Mouse (Mus musculus) lung, postnatal 4 days (tissue): Measurements from ENCODE around the gene Cdc25a.

Experiments used
- DNase-seq, 2 experiments: peaks; one replicate each; pipeline ENCODE4 v3.0.0; 2021

Cdc25a gene

GRCm38 (mm10) chr9:109874797-109875691, at the start of gene Cdc25a:
Gene Cdc25a (plus strand): TSS chr9:109875579.
- DNase-seq, result peak; percentile 98 to 99

DNA sequence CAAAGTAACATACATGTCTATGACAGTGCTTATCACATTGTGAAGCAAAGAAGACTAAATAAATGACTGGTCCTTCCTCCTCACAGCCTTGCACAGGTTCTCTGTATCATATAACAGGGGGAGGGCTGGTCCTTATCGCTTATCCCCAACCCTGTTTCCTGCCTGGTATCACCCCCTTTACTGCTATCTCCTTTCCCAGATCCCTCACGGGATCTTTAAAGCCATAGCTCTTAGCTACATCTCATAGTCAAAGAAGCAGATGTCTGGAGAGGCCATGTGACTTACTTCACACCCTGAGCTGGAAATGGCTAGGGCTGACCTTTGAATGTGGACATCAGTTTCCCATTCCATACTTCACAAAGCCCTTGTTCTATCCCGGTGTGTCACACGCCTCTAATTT, 49.6 kb upstream of the Cdc25a start:
- no peak for DNase-seq

DNA sequence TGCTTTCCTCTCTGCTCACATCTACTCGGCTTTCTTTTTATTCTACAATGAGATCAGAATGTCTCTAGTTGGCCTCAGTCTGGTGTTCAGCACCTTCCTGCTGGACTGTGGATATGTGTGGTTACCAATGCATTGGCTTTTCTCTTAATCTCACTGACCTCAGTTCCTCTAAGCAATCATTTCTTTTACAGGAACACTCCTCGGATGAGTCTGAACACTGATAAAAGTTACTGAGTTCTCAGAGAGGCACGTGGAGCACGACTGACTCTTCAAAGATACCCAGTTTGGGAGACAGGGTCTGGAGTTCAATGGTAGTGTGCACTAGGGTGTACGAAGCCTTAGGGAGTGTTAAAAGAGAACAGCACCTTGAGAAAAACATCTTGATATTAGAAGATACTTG, 49.2 kb upstream of the Cdc25a start:
- DNase-seq, result no peak

- peak; percentile 87 to 89 for DNase-seq
Measured at GRCm38 (mm10) chr9:109832391-109833087, 42.8 kb upstream of the Cdc25a start, which contains the start of gene Nme6. Gene Nme6 (plus strand): TSS chr9:109832749.

- no peak for DNase-seq
Measured at GRCm38 (mm10) chr9:109833088-109833412, 42.3 kb upstream of the Cdc25a start.

- DNase-seq, result peak; percentile 64 to 86
Measured at GRCm38 (mm10) chr9:109849312-109849758, 26.0 kb upstream of the Cdc25a start, which contains the start of gene Camp. Gene Camp (minus strand): TSS chr9:109849617.

DNA sequence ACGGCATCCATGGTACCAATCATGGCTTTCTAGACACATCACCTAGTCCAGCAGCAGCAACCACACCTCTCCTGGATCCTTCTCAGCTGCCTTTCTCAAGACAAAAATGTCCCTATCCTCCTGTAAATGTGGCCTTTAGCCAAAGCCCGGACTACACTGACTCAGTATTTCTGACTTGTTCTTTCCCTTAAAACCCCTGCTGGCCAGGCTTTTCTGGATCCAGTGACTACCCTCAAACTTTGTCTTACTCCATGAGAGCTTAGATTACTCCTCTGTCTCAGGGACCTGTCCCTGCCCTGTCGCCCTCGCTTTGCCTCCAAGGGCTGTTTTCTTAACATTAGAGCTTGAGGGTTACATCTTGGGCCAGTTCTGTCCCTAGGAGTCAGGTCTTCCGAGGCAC, 25.3 kb upstream of the Cdc25a start:
- no peak for DNase-seq

DNA sequence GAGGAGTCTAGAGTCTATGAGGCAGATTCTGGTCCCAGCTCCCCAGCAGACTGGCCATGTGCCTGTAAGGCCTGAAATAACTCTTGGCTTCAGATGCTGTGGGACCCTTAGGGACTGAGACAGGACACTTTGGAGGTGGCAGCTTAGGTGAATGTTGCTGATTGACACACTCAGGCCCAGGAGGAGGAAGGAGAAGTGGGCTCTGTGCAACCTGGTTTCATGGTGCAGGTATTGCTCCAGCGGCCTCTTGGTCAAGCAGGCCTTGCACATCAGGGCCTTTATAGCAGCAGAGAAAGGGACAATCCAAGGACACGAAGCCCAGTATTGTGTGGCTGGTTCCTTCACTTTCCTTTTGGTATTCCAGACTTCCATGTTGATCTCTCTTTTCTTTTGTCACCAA, 21.0 kb upstream of the Cdc25a start:
- DNase-seq, result no peak

DNA sequence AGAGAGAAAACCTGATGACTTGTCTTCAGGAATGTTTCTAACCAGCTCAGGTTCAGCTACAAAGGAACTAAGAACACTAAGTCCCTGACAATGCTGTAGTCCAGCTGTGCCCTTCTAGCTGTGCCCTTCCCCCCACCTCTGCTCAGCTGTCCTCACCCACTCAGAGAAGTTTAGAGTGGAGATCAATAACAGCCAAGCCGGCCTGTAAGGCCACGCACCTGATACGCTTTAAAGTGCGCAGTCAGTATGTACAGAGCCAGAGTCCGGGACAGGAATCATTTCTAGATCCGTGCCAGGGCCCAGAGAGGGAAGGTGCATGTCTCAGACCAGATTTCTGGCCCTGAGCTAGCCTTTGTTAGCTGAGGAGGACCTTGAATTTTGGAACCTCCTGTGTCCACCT, 19.4 kb upstream of the Cdc25a start:
- DNase-seq, result no peak

DNA sequence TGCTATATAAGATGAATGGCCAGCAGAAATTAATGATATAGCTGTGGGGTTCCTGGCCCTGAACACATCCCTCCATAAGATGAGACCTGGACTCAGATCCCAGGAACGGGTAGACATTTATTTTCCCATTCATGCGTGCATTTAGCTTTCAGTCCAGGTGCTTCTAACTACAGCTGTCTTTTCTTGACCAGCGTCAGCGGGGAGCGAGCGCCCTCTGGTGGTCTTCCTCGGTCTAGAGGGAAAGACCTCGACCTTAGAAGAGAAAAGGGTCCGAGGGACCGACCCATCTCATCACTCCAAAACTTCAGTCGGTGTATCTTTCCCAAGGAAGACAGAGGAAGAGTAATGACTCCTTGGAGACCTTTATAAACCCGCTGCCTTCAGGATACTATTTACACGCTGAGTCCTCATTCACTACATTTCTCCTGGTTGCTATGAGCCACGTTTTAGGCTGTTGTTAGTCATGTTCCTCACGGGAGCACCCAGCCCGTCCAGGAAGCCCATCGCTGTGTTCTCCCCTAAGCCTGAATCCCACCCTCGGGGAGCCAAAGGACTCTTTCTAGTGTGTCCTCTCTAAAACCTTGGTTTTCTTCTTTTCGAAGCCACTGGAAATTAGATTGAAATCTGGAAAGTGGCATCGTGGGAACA, 12.9 kb upstream of the Cdc25a start:
- peak; percentile 60 to 80 for DNase-seq

DNA sequence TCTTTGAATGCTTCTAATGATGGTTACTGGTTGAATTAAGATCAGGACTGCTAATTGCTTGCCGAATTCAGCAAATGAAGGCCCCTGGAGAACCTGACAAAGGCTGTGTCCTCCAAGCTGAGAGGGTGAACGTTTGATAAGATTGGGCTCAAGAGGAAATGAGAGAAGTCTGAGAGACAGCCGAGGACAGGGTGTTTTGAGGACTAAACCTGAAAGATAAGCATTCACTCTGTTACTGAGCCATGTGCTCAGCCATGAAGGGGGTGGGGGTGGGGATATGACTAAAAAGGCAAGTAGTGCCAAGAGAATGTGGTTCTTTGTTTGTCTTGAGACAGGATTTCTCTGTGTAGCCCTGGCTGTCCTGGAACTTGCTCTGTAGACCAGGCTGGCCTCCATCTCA, 12.3 kb upstream of the Cdc25a start:
- no peak for DNase-seq

- no peak for DNase-seq
Measured at GRCm38 (mm10) chr9:109866218-109866617, 9.2 kb upstream of the Cdc25a start.

DNA sequence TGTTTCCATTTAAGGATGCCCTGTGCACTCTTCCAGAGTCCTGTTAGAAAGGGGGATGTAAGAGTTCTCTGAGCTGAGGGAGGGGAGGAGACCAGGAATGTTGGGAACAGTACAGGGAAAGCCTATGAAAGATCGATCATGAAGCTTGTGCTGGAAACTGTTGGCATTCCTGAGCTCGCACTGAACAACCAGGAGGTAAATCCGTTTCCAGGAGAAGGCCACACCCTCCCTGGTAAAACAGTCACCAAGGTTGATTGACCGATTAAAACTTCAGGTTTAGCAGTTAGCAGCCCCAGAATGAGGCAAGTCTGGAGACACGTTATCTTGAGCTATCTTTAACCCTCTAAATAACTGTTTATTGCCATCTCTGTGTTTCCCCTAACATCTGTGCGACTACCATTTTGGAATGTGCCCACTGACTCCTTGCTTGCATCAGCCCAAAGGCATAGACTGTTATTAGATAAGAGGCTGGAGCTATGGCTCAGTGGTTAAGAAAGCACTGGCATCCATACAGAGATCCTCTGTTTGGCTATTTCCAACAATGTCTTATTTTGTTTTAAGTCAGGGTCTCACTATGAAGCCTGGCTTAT, 4.3 kb upstream of the Cdc25a start:
- no peak for DNase-seq

GRCm38 (mm10) chr9:109875695-109876601, 569 bp downstream of the Cdc25a start:
- peak; percentile 75 to 84 for DNase-seq

DNA sequence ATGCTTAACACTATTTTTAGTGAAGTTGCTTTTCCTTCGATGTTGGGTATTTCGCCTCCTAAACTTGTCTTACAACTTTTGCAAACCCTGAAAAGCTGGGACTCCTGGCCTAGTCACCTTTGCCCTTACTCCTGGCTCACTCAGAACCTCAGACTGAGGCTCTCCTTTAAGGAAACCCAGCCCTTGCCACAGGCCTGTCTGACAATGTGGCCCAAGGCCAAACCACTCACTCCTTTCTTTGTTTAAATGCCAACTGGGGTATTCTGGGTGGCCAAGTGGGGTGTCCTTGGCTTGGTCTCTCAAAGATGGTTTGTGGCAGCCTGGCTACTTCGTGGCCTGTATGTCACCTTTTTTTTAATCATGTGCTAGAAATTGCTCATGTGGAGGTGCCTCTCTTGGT, 1.4 kb downstream of the Cdc25a start:
- peak; percentile 31 to 41 for DNase-seq

DNA sequence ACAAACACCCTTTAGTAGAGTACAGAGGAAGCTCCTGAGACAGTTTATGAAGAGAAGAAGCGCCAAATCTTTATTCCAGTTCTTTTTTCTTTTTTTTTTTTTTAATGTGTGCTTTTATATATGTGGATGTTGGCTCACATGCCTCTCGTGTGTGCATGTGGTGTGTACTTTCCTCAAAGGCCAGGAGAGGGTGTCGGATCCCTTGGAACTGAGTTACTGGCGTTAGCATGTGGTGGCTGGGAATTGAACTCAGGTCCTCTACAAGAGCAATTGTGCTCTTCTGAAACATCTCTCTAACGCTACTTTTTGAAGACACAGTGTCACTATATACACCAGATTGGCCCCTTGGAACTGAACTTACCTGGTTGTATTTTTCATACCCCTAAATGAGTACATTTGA, 2.3 kb downstream of the Cdc25a start:
- no peak for DNase-seq

- no peak for DNase-seq
Measured at GRCm38 (mm10) chr9:109879305-109879704, 3.9 kb downstream of the Cdc25a start.

GRCm38 (mm10) chr9:109886259-109886658, 10.9 kb downstream of the Cdc25a start:
- no peak for DNase-seq

DNA sequence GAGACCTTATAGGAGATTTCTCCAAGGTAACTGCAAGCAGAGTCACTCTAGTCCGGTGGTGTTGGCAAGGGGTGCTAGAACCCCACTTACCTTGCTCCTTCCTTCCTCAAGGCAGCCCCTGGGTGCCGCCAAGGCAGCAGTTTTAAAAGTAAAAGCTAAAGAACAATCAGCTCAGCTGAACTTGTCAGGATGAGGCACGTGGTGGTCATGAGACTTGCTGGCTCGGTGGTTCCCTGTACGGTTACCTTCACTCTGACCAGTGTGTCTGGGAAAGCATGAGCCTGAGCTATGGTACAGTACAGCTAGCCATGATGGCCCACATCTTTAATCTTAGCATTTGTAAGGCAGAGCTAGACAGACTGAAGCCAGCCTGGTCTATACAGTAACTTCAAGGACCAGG, 11.9 kb downstream of the Cdc25a start:
- no peak for DNase-seq

- DNase-seq, result no peak
Measured at GRCm38 (mm10) chr9:109891501-109891900, 16.1 kb downstream of the Cdc25a start.

DNA sequence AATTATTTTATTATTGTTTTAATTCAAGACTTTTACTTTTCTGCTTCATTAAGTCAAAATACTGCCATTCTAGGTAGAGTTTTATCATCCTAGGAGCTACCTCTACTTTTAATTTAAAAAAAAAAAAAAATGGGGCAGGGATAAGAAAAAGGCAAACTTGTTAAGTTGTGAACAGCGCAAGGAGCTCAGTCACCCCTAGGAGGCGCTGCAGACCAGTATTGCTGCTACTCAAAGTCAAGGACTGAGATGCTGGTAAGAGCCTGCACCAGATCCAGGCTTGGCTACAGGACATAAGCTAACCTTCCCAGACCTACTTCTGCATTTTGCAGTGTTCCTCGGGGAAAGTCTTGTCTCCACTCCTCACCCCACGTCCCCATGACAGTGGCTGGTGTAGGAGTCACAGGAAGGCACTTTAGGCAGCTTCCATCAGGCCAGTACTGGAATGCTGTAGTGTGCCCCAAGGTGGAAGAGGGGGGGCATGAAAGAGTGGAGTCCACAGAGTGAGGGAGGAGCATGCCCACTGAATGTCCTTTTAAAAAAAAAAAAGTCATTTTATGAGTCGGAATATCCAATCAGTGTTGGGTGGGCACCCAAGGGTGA, 17.4 kb downstream of the Cdc25a start:
- peak; percentile 73 to 84 for DNase-seq
